Mouse (Mus musculus): ENCODE measurements around the gene Syt12. TPM values are rescaled to one million over a fixed set of nuclear protein-coding genes. Genes with fewer than 3 reads are reported as not detected.

Gene Syt12
- polyA plus RNA-seq (2015; fragmentation: Nextera tagmentation; extraction: Ambion mirVana) = 2.8 and 3.8 TPM in 2 replicates

GRCm38 (mm10) chr19:4477345-4478189 is at the start of gene Syt12:
Gene Syt12 (minus strand): TSS chr19:4477447.
- no peak; the same call in 1 of the 2 replicates for ATAC-seq (ENCODE audit: low FRiP score, low TSS enrichment)
- peaks cover 6% of the 10 kb centered on the region; the same call in 1 of the 2 replicates for H3K27me3 ChIP-seq (ENCODE audit: insufficient read depth, low read length)
- H3K27ac ChIP-seq (ENCODE audit: low read length) = no peak within 1 kb of the TSS
- 26% methylated on average over 21 of the region's 21 CpGs for WGBS
- no peaks in the 10 kb centered on the region for H3K9me3 ChIP-seq (ENCODE audit: low read length)
- peak within 1 kb of the TSS; percentile 75 for H3K9ac ChIP-seq (replicated peaks; ENCODE audit: low read length)
- H3K36me3 ChIP-seq (ENCODE audit: insufficient read depth, low read length) = no peaks in the 10 kb centered on the region
- peaks cover 16% of the 10 kb centered on the region for H3K4me1 ChIP-seq (ENCODE audit: insufficient read depth, low read length)
- peak within 1 kb of the TSS; percentile 62 for H3K4me3 ChIP-seq (ENCODE audit: low read length)
- peak within 1 kb of the TSS; percentile 98 for H3K4me2 ChIP-seq (replicated peaks; ENCODE audit: low read depth, low read length)

DNA sequence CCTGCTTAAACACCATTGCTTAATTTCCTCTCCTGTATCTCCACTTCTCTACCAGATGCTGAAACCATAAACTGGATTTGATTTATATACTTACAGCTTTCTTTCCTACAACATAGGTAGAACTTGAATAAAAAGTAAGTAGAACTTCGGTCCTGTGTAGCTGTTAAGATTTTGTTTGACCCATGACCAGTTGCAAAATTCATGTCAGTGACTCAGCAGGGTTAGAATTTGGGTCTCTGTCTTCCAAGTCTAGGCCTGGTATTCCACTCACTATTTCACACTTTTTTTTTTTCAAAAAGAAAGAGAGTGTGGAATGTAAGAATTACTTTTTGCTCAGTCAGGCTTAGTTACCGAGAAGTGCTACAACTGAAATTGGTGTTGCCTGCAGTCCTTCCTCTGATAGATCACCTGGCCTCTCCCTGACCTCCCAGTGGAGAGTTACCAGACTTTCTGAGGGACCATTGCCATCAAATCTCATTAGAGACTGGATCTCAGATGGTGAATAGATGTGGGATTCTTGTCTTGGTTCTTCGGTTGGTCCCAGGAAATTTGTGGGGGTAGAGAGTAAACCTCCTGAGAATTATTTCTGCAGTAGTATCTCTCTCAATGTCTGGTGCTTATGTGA is 44.3 kb upstream of the Syt12 start:
- H3K36me3 ChIP-seq (ENCODE audit: insufficient read depth, low read length) = no peaks in the 10 kb centered on the region
- no peak for ATAC-seq (ENCODE audit: low FRiP score, low TSS enrichment)
- no peak overlapping the region for H3K9ac ChIP-seq (replicated peaks; ENCODE audit: low read length)
- no peaks in the 10 kb centered on the region for H3K27me3 ChIP-seq (ENCODE audit: insufficient read depth, low read length)
- WGBS = 82% methylated on average over 3 of the region's 3 CpGs
- no peak overlapping the region for H3K27ac ChIP-seq (ENCODE audit: low read length)
- H3K4me1 ChIP-seq (ENCODE audit: insufficient read depth, low read length) = no peaks in the 10 kb centered on the region
- no peaks in the 10 kb centered on the region for H3K9me3 ChIP-seq (ENCODE audit: low read length)
- H3K4me2 ChIP-seq (replicated peaks; ENCODE audit: low read depth, low read length) = no peak overlapping the region
- H3K4me3 ChIP-seq (ENCODE audit: low read length) = no peak overlapping the region

- WGBS = 65% methylated on average over 1 of the region's 1 CpGs
- H3K36me3 ChIP-seq (ENCODE audit: insufficient read depth, low read length) = no peaks in the 10 kb centered on the region
- H3K4me2 ChIP-seq (replicated peaks; ENCODE audit: low read depth, low read length) = no peak overlapping the region
- no peaks in the 10 kb centered on the region for H3K9me3 ChIP-seq (ENCODE audit: low read length)
- no peak overlapping the region for H3K4me3 ChIP-seq (ENCODE audit: low read length)
- no peaks in the 10 kb centered on the region for H3K27me3 ChIP-seq (ENCODE audit: insufficient read depth, low read length)
- no peak overlapping the region for H3K9ac ChIP-seq (replicated peaks; ENCODE audit: low read length)
- H3K27ac ChIP-seq (ENCODE audit: low read length) = no peak overlapping the region
- ATAC-seq (ENCODE audit: low FRiP score, low TSS enrichment) = no peak
- peaks cover 7% of the 10 kb centered on the region for H3K4me1 ChIP-seq (ENCODE audit: insufficient read depth, low read length)
These were observed 40.2 kb upstream of the Syt12 start for GRCm38 (mm10) chr19:4517483-4517882.

GRCm38 (mm10) chr19:4516288-4516687 is 39.0 kb upstream of the Syt12 start:
- Histone ChIP-seq H3K4me3 (ENCODE audit: low read length) (no peak overlapping the region), H3K4me1 (ENCODE audit: insufficient read depth, low read length) (peaks cover 8% of the 10 kb centered on the region), H3K9ac (replicated peaks; ENCODE audit: low read length) (no peak overlapping the region), H3K27ac (ENCODE audit: low read length) (no peak overlapping the region), H3K27me3 (ENCODE audit: insufficient read depth, low read length) (no peaks in the 10 kb centered on the region), H3K36me3 (ENCODE audit: insufficient read depth, low read length) (no peaks in the 10 kb centered on the region), H3K9me3 (ENCODE audit: low read length) (no peaks in the 10 kb centered on the region), H3K4me2 (replicated peaks; ENCODE audit: low read depth, low read length) (no peak overlapping the region)
- WGBS = 54% methylated on average over 2 of the region's 2 CpGs
- ATAC-seq (ENCODE audit: low FRiP score, low TSS enrichment) = no peak

GRCm38 (mm10) chr19:4515746-4516145 is 38.5 kb upstream of the Syt12 start:
- no peak overlapping the region for H3K27ac ChIP-seq (ENCODE audit: low read length)
- ATAC-seq (ENCODE audit: low FRiP score, low TSS enrichment) = no peak

GRCm38 (mm10) chr19:4513236-4513858 is 36.1 kb upstream of the Syt12 start:
- Histone ChIP-seq H3K9ac (replicated peaks; ENCODE audit: low read length) (no peak overlapping the region), H3K4me3 (ENCODE audit: low read length) (no peak overlapping the region), H3K27ac (ENCODE audit: low read length) (no peak overlapping the region), H3K36me3 (ENCODE audit: insufficient read depth, low read length) (no peaks in the 10 kb centered on the region), H3K9me3 (ENCODE audit: low read length) (no peaks in the 10 kb centered on the region), H3K27me3 (ENCODE audit: insufficient read depth, low read length) (no peaks in the 10 kb centered on the region), H3K4me1 (ENCODE audit: insufficient read depth, low read length) (peaks cover 18% of the 10 kb centered on the region), H3K4me2 (replicated peaks; ENCODE audit: low read depth, low read length) (no peak overlapping the region)
- ATAC-seq (ENCODE audit: low FRiP score, low TSS enrichment) = no peak
- 73% methylated on average over 4 of the region's 4 CpGs for WGBS

More at GRCm38 (mm10) chr19:4515746-4516145, 38.5 kb upstream of the Syt12 start:
- Histone ChIP-seq H3K27me3 (ENCODE audit: insufficient read depth, low read length) (no peaks in the 10 kb centered on the region), H3K36me3 (ENCODE audit: insufficient read depth, low read length) (no peaks in the 10 kb centered on the region), H3K4me1 (ENCODE audit: insufficient read depth, low read length) (peaks cover 13% of the 10 kb centered on the region), H3K4me3 (ENCODE audit: low read length) (no peak overlapping the region), H3K4me2 (replicated peaks; ENCODE audit: low read depth, low read length) (no peak overlapping the region), H3K9me3 (ENCODE audit: low read length) (no peaks in the 10 kb centered on the region), H3K9ac (replicated peaks; ENCODE audit: low read length) (no peak overlapping the region)
- WGBS = 46% methylated on average over 2 of the region's 2 CpGs

DNA sequence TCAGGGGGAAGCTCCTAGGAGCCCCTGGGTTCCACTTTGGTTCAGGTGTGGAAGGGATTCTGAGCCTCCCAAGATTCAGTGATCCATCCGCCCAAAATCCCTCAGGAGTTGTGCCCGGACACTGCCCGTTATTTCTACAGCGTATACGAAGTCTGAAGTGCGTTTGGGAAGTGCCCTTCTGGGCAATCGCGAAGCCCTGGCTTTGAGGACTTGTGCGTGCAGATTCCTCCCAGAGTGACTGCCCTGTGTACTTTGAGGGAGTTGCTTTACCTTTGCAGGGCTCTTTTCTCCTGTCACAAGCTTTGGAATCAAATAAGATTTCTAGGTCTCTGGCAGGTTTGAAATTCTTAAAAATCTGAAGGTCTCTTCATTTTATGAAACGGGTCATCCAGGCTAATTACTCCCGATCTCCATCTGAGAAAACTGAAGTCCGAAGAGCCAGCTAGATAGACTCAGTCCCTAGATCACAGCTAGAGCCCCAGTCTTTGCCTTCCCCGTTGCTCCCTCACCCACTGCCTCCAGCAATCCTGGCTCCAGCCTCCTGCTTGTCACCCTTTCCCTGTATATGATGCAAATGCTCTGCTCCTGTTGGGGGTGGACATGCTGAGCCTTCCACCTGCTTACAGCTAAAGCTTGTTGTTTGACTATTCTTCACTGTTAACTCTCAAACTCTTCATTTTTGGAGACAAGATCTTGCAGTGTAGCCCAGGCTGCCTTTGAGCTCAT is 34.0 kb upstream of the Syt12 start:
- WGBS = 5% methylated on average over 13 of the region's 13 CpGs
- H3K27ac ChIP-seq (ENCODE audit: low read length) = no peak overlapping the region
- ATAC-seq (ENCODE audit: low FRiP score, low TSS enrichment) = no peak
- peak overlapping the region; percentile 59 for H3K4me3 ChIP-seq (ENCODE audit: low read length)
- H3K36me3 ChIP-seq (ENCODE audit: insufficient read depth, low read length) = no peaks in the 10 kb centered on the region
- H3K4me1 ChIP-seq (ENCODE audit: insufficient read depth, low read length) = peaks cover 18% of the 10 kb centered on the region
- H3K9me3 ChIP-seq (ENCODE audit: low read length) = no peaks in the 10 kb centered on the region
- peak overlapping the region; percentile 50 for H3K9ac ChIP-seq (replicated peaks; ENCODE audit: low read length)
- peak overlapping the region; percentile 87 for H3K4me2 ChIP-seq (replicated peaks; ENCODE audit: low read depth, low read length)
- H3K27me3 ChIP-seq (ENCODE audit: insufficient read depth, low read length) = no peaks in the 10 kb centered on the region

- peak within 1 kb of the TSS; percentile 87 for H3K4me2 ChIP-seq (replicated peaks; ENCODE audit: low read depth, low read length)
- peak within 1 kb of the TSS; percentile 62 for H3K4me3 ChIP-seq (ENCODE audit: low read length)
- peaks cover 12% of the 10 kb centered on the region for H3K4me1 ChIP-seq (ENCODE audit: insufficient read depth, low read length)
- WGBS = under 1% methylated on average over 78 of the region's 82 CpGs
- H3K9me3 ChIP-seq (ENCODE audit: low read length) = no peaks in the 10 kb centered on the region
- H3K36me3 ChIP-seq (ENCODE audit: insufficient read depth, low read length) = no peaks in the 10 kb centered on the region
- peak; percentile 100 for ATAC-seq (ENCODE audit: low FRiP score, low TSS enrichment)
- H3K9ac ChIP-seq (replicated peaks; ENCODE audit: low read length) = peak within 1 kb of the TSS; percentile 50
- H3K27ac ChIP-seq (ENCODE audit: low read length) = no peak within 1 kb of the TSS
- H3K27me3 ChIP-seq (ENCODE audit: insufficient read depth, low read length) = no peaks in the 10 kb centered on the region
These were observed 33.0 kb upstream of the Syt12 start, which contains the start of gene Pcx for GRCm38 (mm10) chr19:4509986-4510963. Gene Pcx (plus strand): TSS chr19:4510472.
